8 mouse cellular contexts compared by ENCODE assay signal in the genomic region with DNA sequence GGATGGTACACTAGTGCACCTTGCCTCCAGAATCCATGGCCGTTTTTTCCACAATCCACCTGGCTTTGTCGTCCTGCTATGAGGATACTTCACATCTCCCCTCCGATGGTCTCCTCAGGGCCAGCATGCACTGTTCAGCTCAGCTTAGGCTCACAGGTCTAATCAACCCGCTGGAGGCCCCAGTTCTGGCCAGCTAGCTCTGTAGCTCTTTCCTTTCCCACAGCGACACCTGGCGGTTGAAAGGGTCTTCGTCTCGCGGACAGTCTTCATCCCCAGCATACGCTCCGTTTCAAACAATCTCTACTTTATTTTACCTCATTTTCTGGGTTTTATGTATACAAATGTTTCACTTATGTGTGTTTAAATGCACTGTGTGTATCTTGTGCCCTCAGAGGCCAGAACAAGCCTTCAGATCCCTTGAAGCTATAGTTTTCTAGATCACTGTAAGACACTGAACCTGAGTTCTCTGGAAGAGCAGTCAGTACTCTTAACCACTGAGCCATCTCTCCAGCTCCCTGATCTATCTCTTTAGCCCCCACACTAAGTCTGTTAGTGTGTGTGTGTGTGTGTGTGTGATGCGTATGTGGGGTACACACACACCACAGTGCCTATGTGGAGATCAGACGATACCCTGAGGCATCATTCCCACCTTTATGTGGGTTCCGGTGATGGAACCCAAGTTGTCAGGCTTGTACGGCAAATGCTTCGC. TPM values are rescaled to one million over a fixed set of nuclear protein-coding genes. Genes with fewer than 3 reads are reported as not detected.
DNase-seq lines count a peak whose midpoint lies in the region; ATAC-seq and TF ChIP-seq lines count a peak whose summit lies in the region.

No protein-coding gene starts in this region.

- H3K4me2 ChIP-seq in embryonic facial prominence, embryonic 15.5 days (replicated peaks): no peak overlapping the region
- H3K4me2 ChIP-seq in heart, embryonic 13.5 days: no peak overlapping the region
- H3K4me2 ChIP-seq in kidney, embryonic 16.5 days (replicated peaks; ENCODE audit: low read depth, low read length): no peak overlapping the region

- WGBS in embryonic facial prominence, embryonic 15.5 days: 25% methylated on average over 16 of the region's 16 CpGs
- WGBS in heart, embryonic 13.5 days: 26% methylated on average over 16 of the region's 16 CpGs
- WGBS in kidney, embryonic 16.5 days: 28% methylated on average over 16 of the region's 16 CpGs
- 30% methylated on average over 16 of the region's 16 CpGs for WGBS in liver, adult 2 months

- H3K9ac ChIP-seq in embryonic facial prominence, embryonic 15.5 days: no peak overlapping the region
- H3K9ac ChIP-seq in heart, embryonic 13.5 days: peak overlapping the region; percentile 62; the same call in 1 of the 2 replicates
- H3K9ac ChIP-seq in kidney, embryonic 16.5 days (replicated peaks; ENCODE audit: low read length): 0 out of 2 replicates have a peak overlapping the region, but pooled peaks have one; percentile 34
- H3K9ac ChIP-seq in liver, adult 2 months (ENCODE audit: low read depth, low read length): no peak overlapping the region

- TF ChIP-seq POLR2A in bone marrow macrophage, adult 2 months (IDR thresholded peaks at IDR 0.05; ENCODE audit: borderline replicate concordance, low read depth, low read length): no peak
- no peak for TF ChIP-seq POLR2A in liver, adult 2 months (IDR thresholded peaks at IDR 0.05; ENCODE audit: extremely low read depth, insufficient read depth, low read length)

- H3K27ac ChIP-seq in bone marrow macrophage, adult 2 months (ENCODE audit: insufficient read depth, low read depth, low read length): no peak overlapping the region
- no peak overlapping the region for H3K27ac ChIP-seq in embryonic facial prominence, embryonic 15.5 days (replicated peaks)
- H3K27ac ChIP-seq in heart, embryonic 13.5 days (replicated peaks): no peak overlapping the region
- H3K27ac ChIP-seq in kidney, embryonic 16.5 days (ENCODE audit: low read length): no peak overlapping the region
- no peak overlapping the region for H3K27ac ChIP-seq in liver, adult 2 months (replicated peaks; ENCODE audit: insufficient read depth, low read depth, low read length)

- peak; percentile 84; the same call in 1 of the 2 replicates for ATAC-seq in embryonic facial prominence, embryonic 15.5 days (ENCODE audit: insufficient number of reproducible peaks, low FRiP score, low TSS enrichment, low read depth)
- peak; percentile 42; the same call in 1 of the 2 replicates for ATAC-seq in heart, embryonic 13.5 days (ENCODE audit: extremely low read depth, insufficient number of reproducible peaks, low FRiP score, low TSS enrichment)
- ATAC-seq in kidney, embryonic 16.5 days (ENCODE audit: low FRiP score, low TSS enrichment): peak; percentile 85
- peak; percentile 89 for ATAC-seq in monocyte, adult 5-6 weeks (replicated peaks; ENCODE audit: insufficient number of reproducible peaks, low FRiP score, low TSS enrichment, poor library complexity, severe bottlenecking)

- no peaks in the 10 kb centered on the region for H3K9me3 ChIP-seq in embryonic facial prominence, embryonic 15.5 days (replicated peaks)
- H3K9me3 ChIP-seq in heart, embryonic 13.5 days: no peaks in the 10 kb centered on the region
- no peaks in the 10 kb centered on the region for H3K9me3 ChIP-seq in kidney, embryonic 16.5 days (ENCODE audit: low read length)

- no peak overlapping the region for H3K4me3 ChIP-seq in bone marrow macrophage, adult 2 months (ENCODE audit: insufficient read depth, low read length)
- no peak overlapping the region for H3K4me3 ChIP-seq in embryonic facial prominence, embryonic 15.5 days (replicated peaks)
- H3K4me3 ChIP-seq in heart, embryonic 13.5 days: no peak overlapping the region
- no peak overlapping the region for H3K4me3 ChIP-seq in kidney, embryonic 16.5 days (ENCODE audit: low read length)
- no peak overlapping the region for H3K4me3 ChIP-seq in liver, adult 2 months (ENCODE audit: insufficient read depth, low read depth, low read length)

- H3K4me1 ChIP-seq in bone marrow macrophage, adult 2 months (ENCODE audit: control insufficient read depth, insufficient read depth, low read length): peaks cover 24% of the 10 kb centered on the region
- 0 out of 2 replicates have a peak, but pooled peaks cover 6% of the 10 kb centered on the region for H3K4me1 ChIP-seq in embryonic facial prominence, embryonic 15.5 days
- no peaks in the 10 kb centered on the region for H3K4me1 ChIP-seq in heart, embryonic 13.5 days
- peaks cover 9% of the 10 kb centered on the region; the same call in 1 of the 2 replicates for H3K4me1 ChIP-seq in kidney, embryonic 16.5 days (ENCODE audit: insufficient read depth, low read length)
- H3K4me1 ChIP-seq in liver, adult 2 months (ENCODE audit: control insufficient read depth, insufficient read depth, low read length): peaks cover 14% of the 10 kb centered on the region

- H3K79me2 ChIP-seq in liver, adult 2 months (ENCODE audit: control insufficient read depth, insufficient read depth, low read length): no peaks in the 10 kb centered on the region

- H3K27me3 ChIP-seq in embryonic facial prominence, embryonic 15.5 days: no peaks in the 10 kb centered on the region
- peaks cover 13% of the 10 kb centered on the region; the same call in 1 of the 2 replicates for H3K27me3 ChIP-seq in heart, embryonic 13.5 days (replicated peaks)
- no peaks in the 10 kb centered on the region for H3K27me3 ChIP-seq in kidney, embryonic 16.5 days (ENCODE audit: insufficient read depth, low read length)
- H3K27me3 ChIP-seq in liver, adult 2 months (ENCODE audit: control insufficient read depth, insufficient read depth, low read length): no peaks in the 10 kb centered on the region

- TF ChIP-seq CTCF in bone marrow macrophage, adult 2 months (IDR thresholded peaks at IDR 0.05; ENCODE audit: low read depth, low read length): peak; percentile 87
- TF ChIP-seq CTCF in liver, adult 2 months (IDR thresholded peaks at IDR 0.05; ENCODE audit: low read depth, low read length): peak; percentile 95

- DNase-seq in B cell, adult 2 months: peak; percentile 92 to 93
- DNase-seq in liver, adult 2 months (ENCODE audit: extremely low read depth, low read depth, low spot score): peak; percentile 63
- DNase-seq in spleen, postnatal 14 days (ENCODE audit: low spot score in 2 of 2): peak; percentile 81 to 92

- H3K36me3 ChIP-seq in embryonic facial prominence, embryonic 15.5 days: no peaks in the 10 kb centered on the region
- H3K36me3 ChIP-seq in heart, embryonic 13.5 days: no peaks in the 10 kb centered on the region
- H3K36me3 ChIP-seq in kidney, embryonic 16.5 days (ENCODE audit: insufficient read depth, low read length): no peaks in the 10 kb centered on the region
- no peaks in the 10 kb centered on the region for H3K36me3 ChIP-seq in liver, adult 2 months (ENCODE audit: control insufficient read depth, insufficient read depth, low read length)

RNA-seq across cellular contexts. Expression of a gene that starts 6.3 kb away (rescaled TPM):
- 178 and 180 TPM in 2 replicates for polyA plus RNA-seq in bone marrow macrophage, adult 2 months (2012; ENCODE audit: insufficient read depth, insufficient read length, missing spikeins)
- polyA plus RNA-seq in embryonic facial prominence, embryonic 15.5 days (2015; fragmentation: Nextera tagmentation; extraction: Ambion mirVana): 18.5 and 21.9 TPM in 2 replicates
- 1.3 and 1.7 TPM in 2 replicates for polyA plus RNA-seq in heart, embryonic 13.5 days (2015; fragmentation: Nextera tagmentation; extraction: Ambion mirVana)
- 19.6 and 25.3 TPM in 2 replicates for polyA plus RNA-seq in kidney, embryonic 16.5 days (2015; fragmentation: Nextera tagmentation; extraction: Ambion mirVana)
- total RNA-seq in liver, adult 2 months (2014; rRNA removed): 23.4 and 37.9 TPM in 2 replicates
- 109 and 117 TPM in 2 replicates for polyA plus RNA-seq in liver, adult 2 months (2012; rRNA removed)
- total RNA-seq in monocyte, adult 5-6 weeks (2017): 41.3 to 161 TPM (median 62.1 TPM) in 3 replicates

RNA-seq across cellular contexts. Expression of a gene that starts 42.3 kb away (rescaled TPM):
- 14.0 and 17.5 TPM in 2 replicates for polyA plus RNA-seq in bone marrow macrophage, adult 2 months (2012; ENCODE audit: insufficient read depth, insufficient read length, missing spikeins)
- 16.3 and 17.9 TPM in 2 replicates for polyA plus RNA-seq in embryonic facial prominence, embryonic 15.5 days (2015; fragmentation: Nextera tagmentation; extraction: Ambion mirVana)
- 12.0 and 12.5 TPM in 2 replicates for polyA plus RNA-seq in heart, embryonic 13.5 days (2015; fragmentation: Nextera tagmentation; extraction: Ambion mirVana)
- 21.7 and 22.2 TPM in 2 replicates for polyA plus RNA-seq in kidney, embryonic 16.5 days (2015; fragmentation: Nextera tagmentation; extraction: Ambion mirVana)
- total RNA-seq in liver, adult 2 months (2014; rRNA removed): 26.1 and 28.1 TPM in 2 replicates
- 57.0 and 60.9 TPM in 2 replicates for polyA plus RNA-seq in liver, adult 2 months (2012; rRNA removed)
- total RNA-seq in monocyte, adult 5-6 weeks (2017): 11.4 to 19.2 TPM (median 15.5 TPM) in 3 replicates

RNA-seq across cellular contexts. Expression of a gene that starts 42.5 kb away (rescaled TPM):
- polyA plus RNA-seq in bone marrow macrophage, adult 2 months (2012; ENCODE audit: insufficient read depth, insufficient read length, missing spikeins): 124 and 126 TPM in 2 replicates
- polyA plus RNA-seq in embryonic facial prominence, embryonic 15.5 days (2015; fragmentation: Nextera tagmentation; extraction: Ambion mirVana): 625 and 678 TPM in 2 replicates
- 86.7 and 97.1 TPM in 2 replicates for polyA plus RNA-seq in heart, embryonic 13.5 days (2015; fragmentation: Nextera tagmentation; extraction: Ambion mirVana)
- 89.9 and 100 TPM in 2 replicates for polyA plus RNA-seq in kidney, embryonic 16.5 days (2015; fragmentation: Nextera tagmentation; extraction: Ambion mirVana)
- 28.2 and 38.5 TPM in 2 replicates for total RNA-seq in liver, adult 2 months (2014; rRNA removed)
- 41.0 and 44.7 TPM in 2 replicates for polyA plus RNA-seq in liver, adult 2 months (2012; rRNA removed)
- total RNA-seq in monocyte, adult 5-6 weeks (2017): 28.1 to 43.4 TPM (median 40.8 TPM) in 3 replicates

RNA-seq across cellular contexts. Expression of a gene that starts 57.1 kb away (rescaled TPM):
- 55.0 and 59.7 TPM in 2 replicates for polyA plus RNA-seq in bone marrow macrophage, adult 2 months (2012; ENCODE audit: insufficient read depth, insufficient read length, missing spikeins)
- 96.0 and 108 TPM in 2 replicates for polyA plus RNA-seq in embryonic facial prominence, embryonic 15.5 days (2015; fragmentation: Nextera tagmentation; extraction: Ambion mirVana)
- 110 and 112 TPM in 2 replicates for polyA plus RNA-seq in heart, embryonic 13.5 days (2015; fragmentation: Nextera tagmentation; extraction: Ambion mirVana)
- 144 and 152 TPM in 2 replicates for polyA plus RNA-seq in kidney, embryonic 16.5 days (2015; fragmentation: Nextera tagmentation; extraction: Ambion mirVana)
- 12.9 and 16.5 TPM in 2 replicates for total RNA-seq in liver, adult 2 months (2014; rRNA removed)
- 59.0 and 68.1 TPM in 2 replicates for polyA plus RNA-seq in liver, adult 2 months (2012; rRNA removed)
- total RNA-seq in monocyte, adult 5-6 weeks (2017): 14.2 to 29.8 TPM (median 14.4 TPM) in 3 replicates

Comparison
In these comparisons a context has a peak if more than half of its experiments do, and no peak if none do; other contexts are left out.
1. H3K9ac ChIP-seq: peak in heart, embryonic 13.5 days (single experiment) and kidney, embryonic 16.5 days (single experiment); none in embryonic facial prominence, embryonic 15.5 days (single experiment) and liver, adult 2 months (single experiment).
2. Peak in every context shown above with its lines, with median percentiles within 50 percentile points of each other: DNase-seq and ATAC-seq.